Mouse (Mus musculus) kidney, adult 11 months (tissue): ENCODE measurements at regions not wholly inside any gene's neighbourhood (a gene's known extent, or its start where the extent isn't known, plus 50 kb on each side); places are given as distances from the start of the nearest gene placed in this dataset.

Experiments
- DNase-seq: peaks from one replicate; pipeline ENCODE4 v3.0.0; 2022

- no peak for DNase-seq
Observed at GRCm38 (mm10) chr12:68676096-68676775, 482.8 kb downstream of the Rps29 start.

- no peak for DNase-seq
Observed at GRCm38 (mm10) chr12:68672011-68672410, 487.0 kb downstream of the Rps29 start.

GRCm38 (mm10) chr12:68645901-68646585 lies 512.9 kb downstream of the Rps29 start:
- no peak for DNase-seq

DNA sequence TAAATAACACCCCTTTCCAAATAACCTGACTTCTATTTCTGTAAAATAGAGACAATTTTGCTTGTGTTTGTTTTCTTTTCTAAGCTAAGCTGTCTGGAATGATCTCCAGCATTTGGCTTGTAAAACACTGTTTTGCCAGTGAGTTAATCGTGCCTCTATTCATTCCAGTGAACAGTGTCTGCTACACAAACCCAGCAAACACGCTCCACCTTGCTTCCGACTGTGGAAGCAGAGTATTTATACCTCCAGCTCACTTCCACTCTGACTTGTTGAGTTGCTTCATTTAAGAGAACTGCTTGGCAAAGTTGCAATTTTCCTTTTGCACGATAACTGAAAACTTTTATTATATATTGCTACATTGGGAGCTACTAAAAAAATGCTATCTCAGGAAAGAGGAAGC lies 515.3 kb downstream of the Rps29 start:
- no peak for DNase-seq

DNA sequence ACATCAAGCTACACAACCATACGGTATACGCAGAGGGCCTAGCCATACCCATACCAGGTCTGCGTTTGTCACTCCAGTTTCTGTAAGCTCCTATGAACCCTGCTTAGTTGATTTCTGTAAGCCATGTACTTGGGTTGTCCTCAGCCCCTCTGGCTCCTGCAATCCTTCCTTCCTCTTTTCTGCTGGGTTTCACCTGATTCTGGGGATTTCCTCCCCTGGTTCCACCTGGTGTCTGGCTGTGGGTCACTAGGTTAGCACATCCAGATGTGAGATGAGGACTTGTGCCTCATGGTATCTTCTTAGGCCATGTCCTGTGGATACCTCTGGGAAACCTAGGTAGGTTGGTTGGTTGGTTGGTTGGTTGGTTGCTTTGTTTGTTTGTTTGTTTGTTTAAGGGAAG lies 526.5 kb downstream of the Rps29 start:
- DNase-seq: no peak

- no peak for DNase-seq
Observed at GRCm38 (mm10) chr12:68618337-68618736, 540.6 kb downstream of the Rps29 start.

GRCm38 (mm10) chr12:68605417-68606000 lies 553.5 kb downstream of the Rps29 start:
- DNase-seq: no peak

- DNase-seq: no peak
Observed at GRCm38 (mm10) chr12:68604524-68605299, 554.3 kb downstream of the Rps29 start.

GRCm38 (mm10) chr12:68602682-68603081 lies 556.3 kb downstream of the Rps29 start:
- no peak for DNase-seq

DNA sequence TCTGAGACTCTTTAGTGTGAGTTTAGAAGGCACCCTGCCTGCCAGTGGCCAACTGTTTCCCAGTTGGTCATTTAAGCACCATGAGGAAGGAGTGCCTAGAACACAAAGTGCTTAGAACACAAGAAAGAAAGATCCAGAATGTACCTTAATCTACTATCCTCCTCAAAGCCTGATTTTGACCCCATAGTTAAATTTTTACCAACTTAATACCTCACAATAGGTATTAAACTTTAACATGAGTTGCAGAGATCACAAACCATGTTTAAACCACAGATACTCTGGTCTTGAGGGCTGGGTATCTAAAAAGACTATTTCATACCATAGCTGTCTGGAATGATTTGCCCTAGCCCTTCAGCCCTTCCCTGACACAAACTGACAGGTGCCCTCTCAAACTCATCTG lies 557.6 kb downstream of the Rps29 start:
- DNase-seq: no peak

- no peak for DNase-seq
Observed at GRCm38 (mm10) chr12:68599681-68600596, 559.0 kb downstream of the Rps29 start.

DNA sequence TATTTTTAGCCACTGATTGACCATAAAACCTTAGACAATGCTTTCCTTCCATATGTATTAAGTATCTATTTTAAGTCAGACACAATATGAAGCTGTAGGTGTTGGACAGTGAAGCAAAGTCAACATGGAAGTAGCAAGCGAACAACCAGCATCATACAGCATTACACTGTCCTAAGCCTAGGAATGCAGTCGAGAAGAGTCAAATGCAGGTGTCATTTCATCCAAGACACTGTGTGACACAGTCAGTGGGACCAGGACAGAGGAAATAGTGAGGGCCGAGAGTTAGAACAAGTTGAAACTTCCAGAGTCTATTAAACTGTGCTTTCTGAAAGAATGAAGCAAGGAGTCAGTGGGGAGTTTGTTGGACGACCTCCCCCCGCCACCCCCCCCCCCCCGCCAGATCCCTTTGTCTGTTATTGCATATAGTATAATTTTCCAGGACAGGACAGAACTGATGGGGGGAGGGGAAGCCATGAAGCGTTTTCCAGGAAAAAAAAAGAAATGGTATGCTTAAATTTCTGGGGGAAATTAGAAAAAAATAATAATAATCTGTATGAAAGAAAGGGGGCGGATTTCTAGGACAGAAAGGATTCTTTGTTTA lies 559.9 kb downstream of the Rps29 start:
- no peak for DNase-seq

DNA sequence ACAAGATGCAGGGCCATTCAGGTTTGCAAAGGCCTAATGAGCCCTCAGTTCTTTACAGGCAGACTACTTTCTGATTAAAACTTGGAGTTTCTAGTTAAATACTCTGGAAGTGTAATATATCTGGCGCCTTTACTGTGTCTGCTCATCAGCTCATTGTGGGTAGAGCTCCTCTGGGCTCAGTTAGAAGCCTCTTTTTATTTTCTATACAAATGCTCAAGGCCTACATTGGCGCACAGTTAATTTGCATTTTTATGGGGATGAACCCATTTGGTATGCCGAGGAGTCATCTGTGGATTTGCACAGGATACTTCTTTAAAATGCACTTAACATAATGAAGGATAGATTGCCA lies 573.5 kb downstream of the Rps29 start:
- no peak for DNase-seq

DNA sequence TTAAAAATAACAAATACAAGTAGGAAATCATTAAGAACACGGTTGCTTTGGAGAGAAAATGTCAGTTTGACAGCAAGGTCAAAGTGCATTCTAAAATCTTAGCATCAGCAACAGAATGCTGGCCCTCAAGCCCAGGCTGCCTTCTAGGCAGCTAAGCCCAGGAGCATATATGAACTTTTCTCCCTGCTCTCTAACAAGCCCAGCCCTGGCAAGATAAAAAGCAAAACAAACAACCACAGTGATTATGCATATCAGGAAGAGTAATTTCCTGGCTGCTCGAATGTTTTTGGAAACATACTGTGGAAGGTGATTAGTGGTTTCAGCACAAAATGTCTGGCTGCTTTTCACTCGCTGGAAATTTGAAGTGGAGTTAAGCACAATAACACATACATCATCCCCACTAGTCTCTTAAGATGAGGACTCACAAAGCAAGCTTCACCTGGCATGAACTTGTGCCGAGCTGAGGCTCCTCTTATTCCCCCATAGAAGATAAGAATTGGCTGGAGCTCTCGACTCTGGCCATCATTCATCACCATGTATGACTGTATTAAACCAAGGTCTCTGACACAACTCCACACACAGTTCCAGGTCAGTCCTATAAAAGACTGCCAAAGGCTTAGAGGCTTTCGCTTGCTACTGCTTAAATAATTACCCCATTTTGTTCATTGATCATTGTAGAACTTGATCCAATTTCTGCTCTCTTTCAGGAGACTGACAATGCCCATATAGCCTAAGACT lies 574.0 kb downstream of the Rps29 start:
- DNase-seq: no peak

GRCm38 (mm10) chr12:68579909-68580308 lies 579.1 kb downstream of the Rps29 start:
- DNase-seq: no peak

- DNase-seq: no peak
Observed at GRCm38 (mm10) chr12:68577453-68577852, 581.5 kb downstream of the Rps29 start.

- no peak for DNase-seq
Observed at GRCm38 (mm10) chr12:68576855-68577254, 582.1 kb downstream of the Rps29 start.

- DNase-seq: no peak
Observed at GRCm38 (mm10) chr12:68554943-68555627, 603.9 kb downstream of the Rps29 start.

- no peak for DNase-seq
Observed at GRCm38 (mm10) chr12:68554292-68554691, 604.7 kb downstream of the Rps29 start.

GRCm38 (mm10) chr12:68541811-68542210 lies 617.2 kb downstream of the Rps29 start:
- no peak for DNase-seq

- DNase-seq: no peak
Observed at GRCm38 (mm10) chr12:68500794-68501193, 658.2 kb downstream of the Rps29 start.
